Mouse (Mus musculus): ENCODE results near the gene Kifap3. TPM values are rescaled to one million over a fixed set of nuclear protein-coding genes. Genes with fewer than 3 reads are reported as not detected.

Kifap3 gene
- polyA plus RNA-seq, 1 experiment from 2014 or later = 36.8 TPM

- Histone ChIP-seq H3K4me2 (replicated peaks; ENCODE audit: low read depth, low read length) (peak overlapping the region; percentile 63), H3K27ac (ENCODE audit: low read depth, low read length) (peak overlapping the region; percentile 52; the same call in 1 of the 2 replicates), H3K4me3 (ENCODE audit: low read length) (peak overlapping the region; percentile 96), H3K9me3 (ENCODE audit: control insufficient read depth, low read length) (no peaks in the 10 kb centered on the region), H3K27me3 (ENCODE audit: control insufficient read depth, insufficient read depth, low read length) (no peaks in the 10 kb centered on the region), H3K36me3 (ENCODE audit: control insufficient read depth, insufficient read depth, low read length) (peaks cover 11% of the 10 kb centered on the region; the same call in 1 of the 2 replicates), H3K9ac (ENCODE audit: low read depth, low read length) (peak overlapping the region; percentile 93), H3K4me1 (ENCODE audit: control insufficient read depth, insufficient read depth, low read length) (peaks cover 8% of the 10 kb centered on the region; the same call in 1 of the 2 replicates)
- peak; percentile 94 for ATAC-seq (ENCODE audit: low FRiP score, low TSS enrichment)
- under 1% methylated on average over 62 of the region's 77 CpGs for WGBS
Observed at GRCm38 (mm10) chr1:163929636-163930457, 150.5 kb downstream of the Kifap3 start.

GRCm38 (mm10) chr1:163930458-163930794, 151.0 kb downstream of the Kifap3 start:
- Histone ChIP-seq H3K4me2 (replicated peaks; ENCODE audit: low read depth, low read length) (peak overlapping the region; percentile 63), H3K4me3 (ENCODE audit: low read length) (peak overlapping the region; percentile 96), H3K27me3 (ENCODE audit: control insufficient read depth, insufficient read depth, low read length) (no peaks in the 10 kb centered on the region), H3K27ac (ENCODE audit: low read depth, low read length) (no peak overlapping the region), H3K36me3 (ENCODE audit: control insufficient read depth, insufficient read depth, low read length) (peaks cover 17% of the 10 kb centered on the region), H3K9me3 (ENCODE audit: control insufficient read depth, low read length) (no peaks in the 10 kb centered on the region), H3K9ac (ENCODE audit: low read depth, low read length) (peak overlapping the region; percentile 93), H3K4me1 (ENCODE audit: control insufficient read depth, insufficient read depth, low read length) (peaks cover 8% of the 10 kb centered on the region; the same call in 1 of the 2 replicates)
- ATAC-seq (ENCODE audit: low FRiP score, low TSS enrichment) = no peak; the same call in none of the 2 replicates
- 2% methylated on average over 12 of the region's 12 CpGs for WGBS

GRCm38 (mm10) chr1:163931801-163932200, 152.4 kb downstream of the Kifap3 start:
- Histone ChIP-seq H3K27ac (ENCODE audit: low read depth, low read length) (no peak overlapping the region), H3K27me3 (ENCODE audit: control insufficient read depth, insufficient read depth, low read length) (no peaks in the 10 kb centered on the region), H3K4me2 (replicated peaks; ENCODE audit: low read depth, low read length) (no peak overlapping the region), H3K36me3 (ENCODE audit: control insufficient read depth, insufficient read depth, low read length) (peaks cover 29% of the 10 kb centered on the region), H3K9me3 (ENCODE audit: control insufficient read depth, low read length) (no peaks in the 10 kb centered on the region), H3K9ac (ENCODE audit: low read depth, low read length) (no peak overlapping the region), H3K4me1 (ENCODE audit: control insufficient read depth, insufficient read depth, low read length) (peaks cover 8% of the 10 kb centered on the region; the same call in 1 of the 2 replicates), H3K4me3 (ENCODE audit: low read length) (no peak overlapping the region)
- WGBS = 88% methylated on average over 8 of the region's 8 CpGs
- no peak for ATAC-seq (ENCODE audit: low FRiP score, low TSS enrichment)

GRCm38 (mm10) chr1:163934591-163934990, 155.2 kb downstream of the Kifap3 start:
- no peaks in the 10 kb centered on the region for H3K9me3 ChIP-seq (ENCODE audit: control insufficient read depth, low read length)
- H3K4me3 ChIP-seq (ENCODE audit: low read length) = no peak overlapping the region
- 82% methylated on average over 2 of the region's 2 CpGs for WGBS
- H3K27ac ChIP-seq (ENCODE audit: low read depth, low read length) = no peak overlapping the region
- H3K4me1 ChIP-seq (ENCODE audit: control insufficient read depth, insufficient read depth, low read length) = peaks cover 8% of the 10 kb centered on the region; the same call in 1 of the 2 replicates
- H3K9ac ChIP-seq (ENCODE audit: low read depth, low read length) = no peak overlapping the region
- H3K27me3 ChIP-seq (ENCODE audit: control insufficient read depth, insufficient read depth, low read length) = no peaks in the 10 kb centered on the region
- no peak overlapping the region for H3K4me2 ChIP-seq (replicated peaks; ENCODE audit: low read depth, low read length)
- no peak for ATAC-seq (ENCODE audit: low FRiP score, low TSS enrichment)
- H3K36me3 ChIP-seq (ENCODE audit: control insufficient read depth, insufficient read depth, low read length) = peaks cover 49% of the 10 kb centered on the region

- no peak for ATAC-seq (ENCODE audit: low FRiP score, low TSS enrichment)
Observed at GRCm38 (mm10) chr1:163942056-163942455, 162.7 kb downstream of the Kifap3 start.

GRCm38 (mm10) chr1:163953396-163953795, 174.0 kb downstream of the Kifap3 start:
- H3K4me3 ChIP-seq (ENCODE audit: low read length) = no peak overlapping the region
- H3K27ac ChIP-seq (ENCODE audit: low read depth, low read length) = no peak overlapping the region

More at GRCm38 (mm10) chr1:163942056-163942455, 162.7 kb downstream of the Kifap3 start:
- H3K4me3 ChIP-seq (ENCODE audit: low read length) = no peak overlapping the region
- H3K9ac ChIP-seq (ENCODE audit: low read depth, low read length) = no peak overlapping the region
- H3K9me3 ChIP-seq (ENCODE audit: control insufficient read depth, low read length) = no peaks in the 10 kb centered on the region
- no peaks in the 10 kb centered on the region for H3K4me1 ChIP-seq (ENCODE audit: control insufficient read depth, insufficient read depth, low read length)
- H3K4me2 ChIP-seq (replicated peaks; ENCODE audit: low read depth, low read length) = no peak overlapping the region
- H3K27me3 ChIP-seq (ENCODE audit: control insufficient read depth, insufficient read depth, low read length) = no peaks in the 10 kb centered on the region
- peaks cover 76% of the 10 kb centered on the region for H3K36me3 ChIP-seq (ENCODE audit: control insufficient read depth, insufficient read depth, low read length)
- 67% methylated on average over 6 of the region's 6 CpGs for WGBS
- H3K27ac ChIP-seq (ENCODE audit: low read depth, low read length) = no peak overlapping the region

GRCm38 (mm10) chr1:163958036-163958435, 178.7 kb downstream of the Kifap3 start:
- no peaks in the 10 kb centered on the region for H3K4me1 ChIP-seq (ENCODE audit: control insufficient read depth, insufficient read depth, low read length)
- 91% methylated on average over 3 of the region's 3 CpGs for WGBS
- no peak for ATAC-seq (ENCODE audit: low FRiP score, low TSS enrichment)
- no peak overlapping the region for H3K4me3 ChIP-seq (ENCODE audit: low read length)
- H3K27ac ChIP-seq (ENCODE audit: low read depth, low read length) = no peak overlapping the region
- no peaks in the 10 kb centered on the region for H3K9me3 ChIP-seq (ENCODE audit: control insufficient read depth, low read length)
- no peaks in the 10 kb centered on the region for H3K27me3 ChIP-seq (ENCODE audit: control insufficient read depth, insufficient read depth, low read length)
- no peak overlapping the region for H3K4me2 ChIP-seq (replicated peaks; ENCODE audit: low read depth, low read length)
- H3K9ac ChIP-seq (ENCODE audit: low read depth, low read length) = no peak overlapping the region
- H3K36me3 ChIP-seq (ENCODE audit: control insufficient read depth, insufficient read depth, low read length) = peaks cover 68% of the 10 kb centered on the region

More at GRCm38 (mm10) chr1:163953396-163953795, 174.0 kb downstream of the Kifap3 start:
- H3K27me3 ChIP-seq (ENCODE audit: control insufficient read depth, insufficient read depth, low read length) = no peaks in the 10 kb centered on the region
- H3K9ac ChIP-seq (ENCODE audit: low read depth, low read length) = no peak overlapping the region
- 89% methylated on average over 2 of the region's 2 CpGs for WGBS
- H3K36me3 ChIP-seq (ENCODE audit: control insufficient read depth, insufficient read depth, low read length) = peaks cover 84% of the 10 kb centered on the region
- no peak for ATAC-seq (ENCODE audit: low FRiP score, low TSS enrichment)
- no peaks in the 10 kb centered on the region for H3K9me3 ChIP-seq (ENCODE audit: control insufficient read depth, low read length)
- H3K4me1 ChIP-seq (ENCODE audit: control insufficient read depth, insufficient read depth, low read length) = no peaks in the 10 kb centered on the region
- no peak overlapping the region for H3K4me2 ChIP-seq (replicated peaks; ENCODE audit: low read depth, low read length)

- WGBS = 91% methylated on average over 10 of the region's 10 CpGs
- no peaks in the 10 kb centered on the region for H3K27me3 ChIP-seq (ENCODE audit: control insufficient read depth, insufficient read depth, low read length)
- peaks cover 37% of the 10 kb centered on the region for H3K36me3 ChIP-seq (ENCODE audit: control insufficient read depth, insufficient read depth, low read length)
Observed at GRCm38 (mm10) chr1:163964008-163964689, 184.8 kb downstream of the Kifap3 start.

More at GRCm38 (mm10) chr1:163964008-163964689, 184.8 kb downstream of the Kifap3 start:
- Histone ChIP-seq H3K4me2 (replicated peaks; ENCODE audit: low read depth, low read length) (no peak overlapping the region), H3K4me1 (ENCODE audit: control insufficient read depth, insufficient read depth, low read length) (no peaks in the 10 kb centered on the region), H3K4me3 (ENCODE audit: low read length) (no peak overlapping the region), H3K27ac (ENCODE audit: low read depth, low read length) (no peak overlapping the region), H3K9ac (ENCODE audit: low read depth, low read length) (no peak overlapping the region), H3K9me3 (ENCODE audit: control insufficient read depth, low read length) (no peaks in the 10 kb centered on the region)
- no peak for ATAC-seq (ENCODE audit: low FRiP score, low TSS enrichment)

Data from kidney, embryonic 14.5 days (tissue).